Mouse (Mus musculus) brain, embryonic 18.5 days (tissue): ENCODE data around the gene Gm14781.
"Not testable (repeated sequence)": the region's sequence is repeated elsewhere in the genome, so short reads cannot be mapped to it uniquely, and the experiment has no call there.

Source experiments
- DNase-seq: peaks from one replicate; pipeline ENCODE4 v3.0.0-alpha.2; 2012; ENCODE audit warnings: low read depth, low spot score

The Gm14781 gene

GRCm38 (mm10) chrX:91631894-91632293 is at the start of gene Gm14781:
Gm14781 (plus strand) TSS chrX:91632194.
- not testable (repeated sequence) for DNase-seq

- DNase-seq = not testable (repeated sequence)
Measured at GRCm38 (mm10) chrX:91654964-91655575, 23.1 kb downstream of the Gm14781 start.
